Mouse (Mus musculus) heart, embryonic 11.5 days (tissue): ENCODE data around the gene Pcgf2. TPM values are rescaled to one million over a fixed set of nuclear protein-coding genes. Genes with fewer than 3 reads are reported as not detected.

Experiments
- ATAC-seq: fragments of 200-750 bp; cut with Nextera tagmentation; replicated peaks from 2 replicates; pipeline ENCODE4 v1.8.0; 2017; ENCODE audit warnings: moderate library complexity; ENCODE audit not compliant: insufficient number of reproducible peaks, low FRiP score, low TSS enrichment
- H3K27ac ChIP-seq: fragments of 300-500 bp; sonication (generic); 2 replicates; pipeline ENCODE4 v1.5.1; 2014; ENCODE audit warnings: mild to moderate bottlenecking, low read depth, low read length
- H3K27me3 ChIP-seq: fragments of 300-500 bp; sonication (generic); 2 replicates; pipeline ENCODE4 v1.6.1; 2014; ENCODE audit warnings: mild to moderate bottlenecking, low read length, mixed read lengths; ENCODE audit not compliant: control insufficient read depth, insufficient read depth
- H3K36me3 ChIP-seq: fragments of 300-500 bp; sonication (generic); 2 replicates; pipeline ENCODE4 v1.6.1; 2014; ENCODE audit warnings: mild to moderate bottlenecking, low read length, moderate library complexity, mixed read lengths; ENCODE audit not compliant: control insufficient read depth, insufficient read depth
- H3K4me1 ChIP-seq: fragments of 300-500 bp; sonication (generic); 2 replicates; pipeline ENCODE4 v1.6.1; 2014; ENCODE audit warnings: low read length; ENCODE audit not compliant: control insufficient read depth, insufficient read depth
- H3K4me2 ChIP-seq: fragments of 300-500 bp; sonication (generic); 2 replicates; pipeline ENCODE4 v1.6.1; 2014; ENCODE audit warnings: mild to moderate bottlenecking, moderate library complexity
- H3K4me3 ChIP-seq: fragments of 300-500 bp; sonication (generic); 2 replicates; pipeline ENCODE4 v1.5.1; 2014; ENCODE audit warnings: low read depth, low read length
- H3K9ac ChIP-seq: fragments of 300-500 bp; sonication (generic); 2 replicates; pipeline ENCODE4 v1.6.1; 2014; ENCODE audit warnings: mild to moderate bottlenecking, low read depth, low read length, moderate library complexity
- H3K9me3 ChIP-seq: fragments of 300-500 bp; sonication (generic); replicated peaks from 2 replicates; pipeline ENCODE4 v1.6.1; 2016; ENCODE audit warnings: low read length; ENCODE audit not compliant: control insufficient read depth
- WGBS: fragments of 180-500 bp; shearing (Covaris S2); extraction: QIAGEN DNeasy Blood & Tissue Kit; methylation state at CpG from one replicate; pipeline ENCODE4 v1.1.7; 2014; ENCODE audit not compliant: insufficient replicate concordance; 5-methylcytosine and 5-hydroxymethylcytosine counted together
- polyA plus RNA-seq: library from polyadenylated mRNA; unstranded; fragments of >200 nt; fragmentation: Nextera tagmentation; extraction: Ambion mirVana; gene quantifications from 2 replicates; pipeline ENCODE4 v1.2.1, GENCODE M21; 2014

The Pcgf2 gene
- polyA plus RNA-seq, 1 experiment from 2014 or later: 16.4 TPM

DNA sequence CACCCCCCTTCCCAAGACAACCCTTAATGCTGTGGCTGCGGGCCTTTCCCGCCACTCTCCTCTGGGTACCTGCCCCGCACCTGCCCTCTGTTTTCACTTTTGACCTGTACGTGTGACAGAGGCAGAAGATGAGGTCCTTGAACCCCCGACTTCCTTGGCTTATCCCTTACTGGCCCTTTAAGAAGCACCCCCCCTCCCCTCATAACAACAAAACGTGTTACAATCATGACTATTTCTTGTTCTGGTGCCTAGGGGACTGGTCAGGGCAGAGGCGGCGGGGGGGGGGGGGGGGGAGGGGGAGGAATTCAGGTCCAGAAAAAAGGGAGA, 36.0 kb downstream of the Pcgf2 start:
- ATAC-seq: no peak
- WGBS: under 1% methylated on average over 6 of the region's 8 CpGs
- H3K4me3 ChIP-seq: peak overlapping the region; percentile 94

DNA sequence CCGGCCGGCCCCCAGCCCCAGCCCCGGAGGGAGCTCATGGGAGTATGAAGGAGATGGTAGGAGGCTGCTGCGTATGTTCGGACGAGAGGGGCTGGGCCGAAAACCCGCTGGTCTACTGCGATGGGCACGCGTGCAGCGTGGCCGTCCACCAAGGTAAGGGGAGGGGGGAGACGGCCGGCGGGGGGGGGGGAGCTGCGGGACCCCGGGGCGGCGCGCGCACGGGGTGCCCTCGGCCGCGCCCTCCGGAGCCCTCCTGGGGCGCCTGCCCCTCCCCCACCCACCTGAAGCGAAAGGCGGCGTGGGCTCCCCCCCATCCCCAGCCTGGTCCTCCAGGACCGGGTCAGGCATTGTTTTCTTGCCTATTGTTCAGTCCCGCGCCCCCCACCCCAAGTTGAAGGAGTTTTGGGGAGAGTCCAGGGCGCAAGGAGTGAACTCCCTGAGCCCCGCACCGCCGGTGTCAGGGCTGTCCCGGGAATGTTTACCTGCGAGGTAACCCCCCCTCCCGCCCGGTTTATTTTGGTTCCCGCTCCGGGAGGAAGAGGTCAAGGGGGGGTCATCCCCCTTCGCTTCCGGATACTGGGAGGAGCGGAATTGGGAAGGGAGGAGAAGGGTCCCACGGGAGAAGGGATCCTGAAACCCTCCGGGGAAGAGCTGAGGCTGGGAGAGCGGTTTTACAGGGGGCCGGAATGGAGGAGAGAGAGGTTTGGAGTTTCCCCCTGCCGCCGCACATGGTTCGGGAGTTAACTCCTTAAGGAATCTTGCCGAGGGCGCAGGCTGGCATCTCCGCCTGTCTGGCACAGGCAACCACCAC, 36.6 kb downstream of the Pcgf2 start:
- H3K4me1 ChIP-seq: peaks cover 43% of the 10 kb centered on the region
- ATAC-seq: 0 out of 2 replicates have a peak, but pooled peaks have one; percentile 16

More for the DNA sequence above, 36.0 kb downstream of the Pcgf2 start:
- Histone ChIP-seq H3K9me3 (no peaks in the 10 kb centered on the region), H3K36me3 (peaks cover 18% of the 10 kb centered on the region), H3K27ac (peak overlapping the region; percentile 92), H3K9ac (peak overlapping the region; percentile 90), H3K4me1 (peaks cover 43% of the 10 kb centered on the region), H3K27me3 (peaks cover 8% of the 10 kb centered on the region), H3K4me2 (peak overlapping the region; percentile 86)

DNA sequence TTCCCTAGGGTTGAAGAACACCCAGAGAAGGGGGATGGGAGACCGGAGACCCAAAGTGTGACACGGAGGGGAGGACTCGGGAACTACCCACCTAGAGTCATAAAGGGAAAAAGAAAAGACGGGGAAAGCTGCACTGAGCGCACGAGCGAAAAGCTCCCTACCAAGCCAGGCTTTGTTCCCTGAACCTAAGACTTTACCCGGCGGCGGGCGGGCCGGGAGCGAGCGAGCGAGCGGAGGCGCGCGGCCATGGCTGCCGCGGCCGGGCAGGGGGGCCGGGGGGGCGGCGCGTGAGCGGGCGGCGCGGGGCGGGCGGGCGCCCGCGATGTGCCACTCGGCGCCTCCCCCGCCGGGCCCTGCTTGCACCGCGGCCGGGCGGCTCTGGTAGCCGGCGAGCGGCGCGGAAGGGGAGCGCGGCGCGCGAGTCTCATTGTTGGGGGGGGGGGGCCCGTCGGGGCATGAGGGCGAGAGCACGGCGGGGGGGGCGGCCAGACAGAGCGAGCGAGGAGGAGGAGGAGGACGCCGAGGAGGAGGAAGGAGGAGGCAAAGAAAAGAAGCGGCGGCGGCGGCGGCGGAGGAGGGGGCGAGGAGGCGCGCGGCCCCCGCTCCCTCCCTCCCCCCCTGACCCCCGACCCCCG, 37.3 kb downstream of the Pcgf2 start, which contains the start of gene Mllt6:
Gene Mllt6, plus strand, starts transcription at position 522 of the 635 bp plus-strand sequence.
- H3K9me3 ChIP-seq: no peaks in the 10 kb centered on the region
- under 1% methylated on average over 43 of the region's 76 CpGs for WGBS
- peaks cover 8% of the 10 kb centered on the region for H3K27me3 ChIP-seq
- peak within 1 kb of the TSS; percentile 92 for H3K27ac ChIP-seq
- H3K9ac ChIP-seq: peak within 1 kb of the TSS; percentile 90
- peaks cover 38% of the 10 kb centered on the region for H3K4me1 ChIP-seq
- peak; percentile 33; the same call in 1 of the 2 replicates for ATAC-seq
- H3K4me3 ChIP-seq: peak within 1 kb of the TSS; percentile 94
- H3K36me3 ChIP-seq: peaks cover 13% of the 10 kb centered on the region
- H3K4me2 ChIP-seq: peak within 1 kb of the TSS; percentile 86

More for the DNA sequence above, 36.6 kb downstream of the Pcgf2 start:
- peak overlapping the region; percentile 90 for H3K9ac ChIP-seq
- peak overlapping the region; percentile 94 for H3K4me3 ChIP-seq
- peak overlapping the region; percentile 86 for H3K4me2 ChIP-seq
- no peaks in the 10 kb centered on the region for H3K9me3 ChIP-seq
- 1% methylated on average over 38 of the region's 57 CpGs for WGBS
- H3K27ac ChIP-seq: peak overlapping the region; percentile 92
- H3K36me3 ChIP-seq: peaks cover 18% of the 10 kb centered on the region
- H3K27me3 ChIP-seq: peaks cover 8% of the 10 kb centered on the region

DNA sequence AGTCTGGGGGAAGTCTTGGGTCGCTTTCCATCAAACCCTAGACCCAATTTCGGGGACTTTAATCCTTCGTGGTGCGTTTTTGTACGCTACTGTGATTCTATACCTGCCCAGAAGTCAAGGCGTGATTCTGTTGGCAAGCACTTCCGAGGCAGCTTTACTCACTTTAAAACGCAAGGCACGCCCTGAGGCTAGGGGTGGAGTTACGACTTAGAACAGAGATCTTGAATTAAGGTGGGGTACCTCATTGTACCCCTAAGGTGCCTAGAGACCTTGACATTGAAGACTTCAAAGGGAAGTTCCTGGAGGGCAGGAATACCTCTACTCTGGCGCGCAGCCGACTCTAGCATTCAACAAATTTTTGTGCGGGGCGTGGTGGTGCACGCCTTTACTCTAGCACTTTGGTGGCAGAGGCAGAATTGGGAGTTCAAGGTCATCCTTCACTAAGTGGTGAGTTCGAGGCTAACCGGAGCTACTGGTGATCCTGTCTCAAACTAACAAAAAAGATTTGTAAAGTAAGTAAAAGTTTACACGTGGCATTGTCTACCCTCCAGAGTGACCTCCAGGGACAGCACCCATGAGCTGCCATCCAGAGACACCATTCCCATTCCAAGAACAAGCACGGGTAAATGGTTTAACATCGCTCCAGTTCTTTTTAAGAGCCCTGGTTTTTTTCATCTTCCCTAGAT, 37.9 kb downstream of the Pcgf2 start:
- no peaks in the 10 kb centered on the region for H3K9me3 ChIP-seq
- H3K4me1 ChIP-seq: peaks cover 42% of the 10 kb centered on the region
- WGBS: 2% methylated on average over 21 of the region's 21 CpGs

DNA sequence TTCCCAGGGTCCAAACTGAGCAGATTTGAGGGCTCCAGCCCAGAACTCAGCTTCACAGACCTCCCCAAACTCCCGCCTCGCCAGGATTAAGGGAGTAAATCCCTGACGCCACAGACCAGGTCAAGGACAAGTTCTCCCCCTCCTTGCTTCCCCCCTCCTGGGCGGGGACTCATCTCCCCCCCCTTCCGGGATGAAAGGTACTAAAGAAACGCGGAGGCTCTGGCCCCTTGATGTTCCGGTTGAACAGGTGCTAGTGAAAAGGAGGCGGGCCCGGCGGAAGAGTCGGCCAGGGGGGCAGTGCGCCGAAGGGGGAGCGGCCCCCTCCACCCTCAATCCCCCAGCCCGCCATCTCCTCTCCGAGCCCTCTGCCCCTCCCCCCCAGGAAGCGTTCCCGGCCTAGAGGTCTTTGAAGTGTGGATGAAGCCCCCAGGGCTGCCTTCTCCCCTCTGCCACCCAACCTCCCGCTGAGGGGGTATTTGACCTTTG, 38.6 kb downstream of the Pcgf2 start:
- Histone ChIP-seq H3K9me3 (no peaks in the 10 kb centered on the region), H3K4me2 (peak overlapping the region; percentile 86), H3K27ac (peak overlapping the region; percentile 92), H3K4me3 (peak overlapping the region; percentile 94), H3K9ac (peak overlapping the region; percentile 90), H3K36me3 (peaks cover 10% of the 10 kb centered on the region), H3K4me1 (peaks cover 48% of the 10 kb centered on the region), H3K27me3 (peaks cover 8% of the 10 kb centered on the region)
- WGBS: under 1% methylated on average over 20 of the region's 20 CpGs
- ATAC-seq: no peak

More for the DNA sequence above, 37.9 kb downstream of the Pcgf2 start:
- peak overlapping the region; percentile 90 for H3K9ac ChIP-seq
- peak overlapping the region; percentile 94 for H3K4me3 ChIP-seq
- H3K27me3 ChIP-seq: peaks cover 8% of the 10 kb centered on the region
- ATAC-seq: no peak
- H3K4me2 ChIP-seq: peak overlapping the region; percentile 86
- peaks cover 10% of the 10 kb centered on the region for H3K36me3 ChIP-seq
- peak overlapping the region; percentile 92 for H3K27ac ChIP-seq

DNA sequence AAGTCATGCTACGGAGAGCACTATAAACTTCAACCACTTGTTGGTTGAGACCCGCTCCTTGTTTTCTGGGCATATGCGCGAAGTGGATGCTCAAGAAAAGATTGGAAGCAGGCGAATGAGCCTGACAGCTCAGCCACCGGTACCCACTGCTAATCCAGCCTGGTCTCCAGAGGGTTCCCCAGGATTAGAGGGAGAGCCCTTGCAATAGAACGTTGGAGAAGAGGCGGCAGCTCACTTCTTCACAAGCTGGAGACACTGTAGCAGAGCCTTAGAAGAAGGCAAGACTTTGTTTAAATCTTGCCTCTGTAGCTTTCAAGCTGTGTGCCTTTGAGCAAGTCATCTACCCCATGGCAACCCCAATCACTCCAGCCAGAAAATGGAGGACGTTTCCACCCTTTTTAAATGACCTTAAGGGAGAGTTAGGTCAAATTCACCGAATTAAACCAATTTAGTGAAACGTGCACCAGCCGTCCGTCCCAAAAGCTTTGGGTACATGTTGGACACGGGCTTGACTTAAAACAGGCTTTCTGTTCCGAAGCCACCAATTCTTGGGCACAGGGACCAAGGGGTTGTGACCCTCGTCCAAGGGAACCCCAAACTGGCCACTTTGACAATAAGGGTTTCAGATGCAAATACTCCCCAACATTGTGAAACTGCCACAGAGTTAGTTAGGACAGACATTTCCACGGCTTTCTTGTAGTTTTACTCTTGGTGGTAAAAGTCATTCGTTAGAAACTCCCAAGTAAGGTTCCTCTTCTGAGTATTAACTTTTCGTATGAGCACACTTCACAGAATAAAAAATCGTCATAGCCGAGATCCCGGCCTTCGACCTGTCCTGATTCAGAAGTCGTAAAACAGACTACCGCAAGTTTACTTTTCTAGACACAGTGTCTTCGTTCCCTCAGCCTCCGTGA, 39.3 kb downstream of the Pcgf2 start:
- WGBS: 4% methylated on average over 27 of the region's 27 CpGs
- Histone ChIP-seq H3K4me2 (peak overlapping the region; percentile 86), H3K4me1 (peaks cover 50% of the 10 kb centered on the region), H3K27ac (peak overlapping the region; percentile 92), H3K4me3 (peak overlapping the region; percentile 94), H3K36me3 (peaks cover 7% of the 10 kb centered on the region), H3K9ac (peak overlapping the region; percentile 90; the same call in 1 of the 2 replicates), H3K27me3 (peaks cover 8% of the 10 kb centered on the region), H3K9me3 (no peaks in the 10 kb centered on the region)
- ATAC-seq: no peak

DNA sequence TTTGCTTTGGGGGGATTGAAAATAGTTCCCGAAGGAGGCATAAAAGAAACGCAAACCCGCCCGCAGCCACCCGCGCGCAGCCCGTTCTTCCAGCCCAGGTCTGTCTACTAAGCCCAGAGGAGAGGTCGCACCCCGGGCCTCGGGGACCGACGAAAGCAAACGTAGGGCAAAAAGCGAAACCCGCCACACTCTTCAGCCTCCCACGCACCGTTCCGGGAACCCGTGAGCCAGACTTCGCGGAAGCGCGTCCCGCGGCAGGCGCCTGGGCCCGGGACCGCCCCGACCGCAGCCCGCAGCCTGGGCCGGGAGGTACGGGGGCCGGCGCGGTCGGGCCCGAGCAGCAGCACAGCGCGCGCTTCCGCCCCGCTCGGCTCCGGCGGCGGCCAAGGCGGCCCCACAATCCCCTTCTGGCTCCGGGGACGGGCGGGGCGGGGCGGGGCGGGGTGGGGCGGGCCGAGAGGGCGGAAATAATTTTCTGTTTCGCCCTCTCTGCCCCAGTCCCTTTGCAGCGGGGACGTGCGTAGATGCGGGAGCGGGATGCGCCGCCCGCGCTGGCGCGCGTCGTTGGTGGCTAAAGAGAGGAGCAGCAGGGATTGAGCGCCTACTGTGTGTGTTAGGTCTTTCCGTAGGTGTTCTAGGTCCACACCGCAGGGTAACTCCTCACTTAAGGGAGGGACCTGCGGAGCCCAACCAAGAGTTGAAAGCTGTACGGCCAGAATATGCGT, 40.1 kb downstream of the Pcgf2 start:
- peak; percentile 79 for ATAC-seq
- peak overlapping the region; percentile 93 for H3K9ac ChIP-seq
- peaks cover 52% of the 10 kb centered on the region for H3K4me1 ChIP-seq
- H3K36me3 ChIP-seq: no peaks in the 10 kb centered on the region
- H3K27me3 ChIP-seq: peaks cover 8% of the 10 kb centered on the region
- WGBS: under 1% methylated on average over 75 of the region's 78 CpGs
- H3K9me3 ChIP-seq: no peaks in the 10 kb centered on the region
- peak overlapping the region; percentile 82 for H3K4me3 ChIP-seq
- H3K27ac ChIP-seq: peak overlapping the region; percentile 85
- H3K4me2 ChIP-seq: peak overlapping the region; percentile 86
